Mouse (Mus musculus) ES-E14 (cell line): ENCODE data around the gene Skap2. TPM values are rescaled to one million over a fixed set of nuclear protein-coding genes. Genes with fewer than 3 reads are reported as not detected.

Experiments used
- DNase-seq: peaks from one replicate; pipeline ENCODE4 v3.0.0-alpha.2; 2013; ENCODE audit warnings: low read depth, low spot score
- H3K27ac ChIP-seq: 2 replicates; pipeline ENCODE4 v1.5.1; 2012; ENCODE audit warnings: low read depth, mild to moderate bottlenecking, low read length, moderate library complexity, mixed read lengths; ENCODE audit not compliant: poor library complexity, insufficient read depth, severe bottlenecking
- H3K36me3 ChIP-seq: 2 replicates; pipeline ENCODE4 v1.6.1; 2012; ENCODE audit warnings: mild to moderate bottlenecking, low read length, moderate library complexity, mixed read lengths; ENCODE audit not compliant: control insufficient read depth, poor library complexity, insufficient read depth, severe bottlenecking
- H3K4me1 ChIP-seq, 2 experiments: fragments of 150-350 bp in 1 of 2; sonication (generic) in 1 of 2; 2 replicates each; pipeline ENCODE4 v1.6.1; 2012; ENCODE audit warnings: low read length in 2 of 2, mild to moderate bottlenecking in 1 of 2, mixed read lengths in 1 of 2; ENCODE audit not compliant: control insufficient read depth in 2 of 2, insufficient read depth in 2 of 2, poor library complexity in 1 of 2
- H3K4me3 ChIP-seq, 2 experiments: fragments of 150-350 bp in 1 of 2; sonication (generic) in 1 of 2; 2 replicates each; pipeline ENCODE4 v1.5.1; 2012; ENCODE audit warnings: low read length in 2 of 2, low read depth in 1 of 2, mild to moderate bottlenecking in 1 of 2, mixed read lengths in 1 of 2; ENCODE audit not compliant: insufficient read depth in 1 of 2, poor library complexity in 1 of 2, severe bottlenecking in 1 of 2
- H3K9ac ChIP-seq: 2 replicates; pipeline ENCODE4 v1.6.1; 2012; ENCODE audit warnings: low read depth, mild to moderate bottlenecking, low read length, mixed read lengths; ENCODE audit not compliant: poor library complexity, insufficient read depth, severe bottlenecking
- H3K9me3 ChIP-seq: fragments of 150-350 bp; sonication (generic); 2 replicates; pipeline ENCODE4 v1.6.1; 2012; ENCODE audit warnings: low read depth, mild to moderate bottlenecking, low read length; ENCODE audit not compliant: control insufficient read depth, insufficient read depth
- CHD2 ChIP-seq: IDR thresholded peaks from 2 replicates; pipeline ENCODE4 v1.6.1; 2014; ENCODE audit warnings: mild to moderate bottlenecking, low read depth, low read length, inconsistent platforms
- HCFC1 ChIP-seq: IDR thresholded peaks from 2 replicates; pipeline ENCODE4 v1.6.1; 2012; ENCODE audit warnings: low read length, inconsistent platforms, borderline replicate concordance; ENCODE audit not compliant: insufficient read depth
- MAFK ChIP-seq: IDR thresholded peaks from 2 replicates; pipeline ENCODE4 v1.6.1; 2014; ENCODE audit warnings: mild to moderate bottlenecking, low read depth, low read length, inconsistent platforms; ENCODE audit not compliant: insufficient read depth
- ZC3H11A ChIP-seq: IDR thresholded peaks from 2 replicates; pipeline ENCODE4 v1.6.1; 2012; ENCODE audit warnings: low read depth, mild to moderate bottlenecking, inconsistent platforms, low read length, borderline replicate concordance
- ZNF384 ChIP-seq: IDR thresholded peaks from 2 replicates; pipeline ENCODE4 v1.6.1; 2012; ENCODE audit warnings: low read depth, low read length, inconsistent platforms
- in situ Hi-C, 2 experiments: fragments of 600-800 bp; cut with MboI; formaldehyde crosslinking; loops; one replicate each; pipeline ENCODE4 v1.15.1; 2025; ENCODE audit warnings: low sequenced_read_pairs in 2 of 2, inconsistent platforms in 1 of 2; ENCODE audit not compliant: unreplicated experiment in 2 of 2
- total RNA-seq: library from RNA; depleted of rRNA; stranded (reverse); fragments of 300-350 nt; gene quantifications from 2 replicates; pipeline ENCODE4 v1.2.3, GENCODE M21; 2012

Gene Skap2
- total RNA-seq, 1 experiment, result 25.1 TPM

DNA sequence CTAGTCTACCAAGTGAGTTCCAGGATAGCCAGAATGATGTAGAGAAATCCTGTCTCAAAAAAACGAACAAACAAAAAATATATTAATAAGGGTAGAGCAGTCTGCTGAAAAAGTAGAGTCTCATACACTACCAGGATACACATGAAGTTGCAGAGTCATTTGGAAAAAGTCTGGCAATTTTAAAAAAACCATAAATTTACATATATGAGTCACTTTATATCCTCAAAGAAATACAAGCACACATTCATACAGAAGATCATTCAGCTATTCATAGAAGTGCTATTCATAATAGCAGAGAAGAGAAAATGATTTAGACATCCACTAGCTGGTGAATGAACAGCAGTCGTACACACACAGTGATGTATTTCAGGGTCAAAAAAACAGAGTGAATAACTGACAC, 24.4 kb downstream of the Skap2 start:
- Histone ChIP-seq H3K4me3 (no peak overlapping the region), H3K36me3 (no peaks in the 10 kb centered on the region), H3K9ac (no peak overlapping the region), H3K27ac (no peak overlapping the region), H3K4me1 (no peaks in the 10 kb centered on the region), H3K9me3 (no peaks in the 10 kb centered on the region)
- no peak for TF ChIP-seq CHD2
- no peak for TF ChIP-seq ZNF384
- no peak for TF ChIP-seq ZC3H11A
- TF ChIP-seq MAFK, result no peak
- TF ChIP-seq HCFC1, result no peak
- no peak for DNase-seq
- in situ Hi-C loops, result no loop called here

DNA sequence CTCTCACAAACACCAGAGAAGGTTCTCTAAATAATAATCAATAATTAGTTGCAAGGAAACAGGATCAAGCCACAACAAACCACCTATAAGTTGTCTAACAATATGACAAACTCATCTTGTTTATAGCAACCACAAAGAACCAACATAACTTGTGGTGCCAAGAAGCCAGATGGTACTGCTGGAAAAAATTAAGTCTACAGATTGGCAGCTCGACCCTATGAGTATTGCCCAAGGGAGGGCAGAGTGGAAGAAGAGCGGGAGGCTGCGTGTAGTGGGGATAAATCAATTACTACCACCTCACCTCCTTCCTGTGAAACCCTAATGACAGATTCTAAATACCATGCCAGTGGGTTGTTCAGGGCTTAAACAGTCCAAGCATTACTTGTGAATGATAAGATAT, 34.7 kb downstream of the Skap2 start:
- Histone ChIP-seq H3K4me1 (no peaks in the 10 kb centered on the region), H3K9me3 (no peaks in the 10 kb centered on the region), H3K36me3 (no peaks in the 10 kb centered on the region), H3K27ac (no peak overlapping the region), H3K9ac (no peak overlapping the region), H3K4me3 (no peak overlapping the region)
- no peak for DNase-seq
- TF ChIP-seq MAFK, result no peak
- TF ChIP-seq ZC3H11A, result no peak
- TF ChIP-seq HCFC1, result no peak
- TF ChIP-seq CHD2, result no peak
- TF ChIP-seq ZNF384, result no peak
- in situ Hi-C loops, result no loop called here

DNA sequence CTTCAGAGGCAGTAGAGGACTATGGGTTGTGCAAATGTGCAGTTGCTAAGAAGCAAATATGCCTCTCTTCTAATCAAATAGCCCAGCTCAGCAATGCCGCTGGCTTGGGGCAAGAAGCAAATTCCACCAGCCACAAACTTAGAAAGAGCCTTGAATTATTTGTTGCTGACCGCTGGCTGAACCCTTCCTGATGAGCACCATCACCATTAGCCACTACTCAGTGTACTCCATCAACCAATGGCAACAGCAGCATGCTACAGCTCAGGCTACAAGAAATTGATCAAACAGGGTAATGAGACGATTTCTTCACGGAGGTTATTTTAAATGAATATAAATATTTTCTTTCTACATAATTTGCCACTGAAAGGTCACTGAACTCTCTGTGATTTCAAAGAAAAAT, 36.6 kb downstream of the Skap2 start:
- no peaks in the 10 kb centered on the region for H3K9me3 ChIP-seq
- H3K36me3 ChIP-seq, result no peaks in the 10 kb centered on the region
- in situ Hi-C loops, result no loop called here
- no peak for DNase-seq
- no peak overlapping the region for H3K27ac ChIP-seq
- no peak overlapping the region for H3K9ac ChIP-seq
- no peak overlapping the region for H3K4me3 ChIP-seq
- TF ChIP-seq HCFC1 (no peak), CHD2 (no peak), ZNF384 (no peak), MAFK (no peak), ZC3H11A (no peak)
- no peaks in the 10 kb centered on the region for H3K4me1 ChIP-seq

DNA sequence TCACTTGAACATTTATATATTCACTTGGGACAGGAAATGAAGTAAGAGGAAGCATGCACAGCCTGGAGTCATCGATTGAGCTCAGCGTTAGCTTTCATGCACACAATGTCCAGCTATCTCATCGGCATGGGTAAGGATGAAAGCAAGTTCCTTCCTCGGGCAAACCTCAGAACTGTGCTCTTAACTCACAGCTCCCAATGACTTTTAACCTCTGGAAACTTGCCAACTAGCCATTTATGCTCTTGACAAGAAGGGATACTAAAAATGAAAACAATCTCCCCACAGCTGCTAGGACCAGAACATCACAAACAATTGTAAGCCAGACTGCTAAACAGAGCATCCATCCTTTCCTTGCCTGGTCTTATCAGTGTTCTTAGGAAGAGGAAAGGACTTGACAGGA, 53.4 kb downstream of the Skap2 start:
- TF ChIP-seq ZC3H11A, result no peak
- no peak for TF ChIP-seq MAFK
- TF ChIP-seq ZNF384, result no peak
- TF ChIP-seq CHD2, result no peak
- TF ChIP-seq HCFC1, result no peak
- H3K36me3 ChIP-seq, result no peaks in the 10 kb centered on the region
- H3K4me3 ChIP-seq, result no peak overlapping the region
- no peak overlapping the region for H3K9ac ChIP-seq
- no peaks in the 10 kb centered on the region for H3K4me1 ChIP-seq
- in situ Hi-C loops, result no loop called here
- DNase-seq, result no peak
- no peaks in the 10 kb centered on the region for H3K9me3 ChIP-seq
- H3K27ac ChIP-seq, result no peak overlapping the region

DNA sequence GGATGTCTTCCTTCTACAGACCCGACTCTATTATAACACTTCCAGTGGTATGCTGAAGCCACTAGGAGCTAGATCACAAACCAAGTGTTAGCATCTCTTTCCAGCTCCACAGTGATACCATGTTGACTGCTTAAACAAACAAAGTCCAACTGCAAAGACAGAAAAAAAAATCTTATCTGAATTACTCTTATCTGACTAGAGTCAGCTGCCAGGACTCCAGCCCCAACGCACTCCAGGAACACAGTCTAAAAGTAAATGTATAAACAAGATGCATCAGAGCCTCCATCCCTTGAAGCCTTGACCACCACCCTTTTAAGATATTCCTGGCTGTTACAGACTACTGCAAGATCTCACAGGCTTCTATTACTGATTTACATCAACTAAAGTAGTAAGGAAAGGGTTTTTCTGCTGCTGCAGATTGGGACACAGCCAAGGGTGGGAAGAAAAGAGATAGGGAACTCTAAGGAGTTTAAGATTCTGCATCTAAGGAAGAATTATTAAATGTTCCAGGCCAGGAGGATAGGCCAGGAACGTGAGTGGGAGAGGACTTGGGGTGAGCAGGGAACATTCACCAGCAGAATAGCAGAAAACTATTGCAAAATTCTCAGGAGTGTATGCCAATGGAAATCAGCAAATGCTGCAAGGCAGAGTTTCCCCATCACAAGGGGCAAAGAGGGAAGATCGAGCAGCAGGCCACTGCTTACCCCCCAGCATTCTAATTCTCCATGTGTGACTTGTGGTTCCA, 56.1 kb downstream of the Skap2 start:
- H3K9ac ChIP-seq, result no peak overlapping the region
- no peaks in the 10 kb centered on the region for H3K4me1 ChIP-seq
- in situ Hi-C loops, result no loop called here
- no peak for DNase-seq
- H3K4me3 ChIP-seq, result no peak overlapping the region
- no peaks in the 10 kb centered on the region for H3K9me3 ChIP-seq
- TF ChIP-seq HCFC1 (no peak), MAFK (no peak), CHD2 (no peak), ZC3H11A (no peak), ZNF384 (no peak)
- H3K36me3 ChIP-seq, result no peaks in the 10 kb centered on the region
- H3K27ac ChIP-seq, result no peak overlapping the region
